Mouse (Mus musculus) thymus, adult 2 months (tissue): ENCODE results near the gene F11r.

Experiments
- CTCF ChIP-seq: fragments of 200-500 bp; IDR thresholded peaks from 2 replicates; pipeline ENCODE4 v1.5.1; 2012; ENCODE audit warnings: mild to moderate bottlenecking, control low read depth, low read length, moderate library complexity, borderline replicate concordance; ENCODE audit not compliant: control insufficient read depth, poor library complexity, insufficient read depth; ENCODE audit errors: extremely low read depth
- POLR2A ChIP-seq: fragments of 200-500 bp; IDR thresholded peaks from 2 replicates; pipeline ENCODE4 v1.6.1; 2012; ENCODE audit warnings: mild to moderate bottlenecking, low read length, control low read depth, moderate library complexity; ENCODE audit not compliant: control insufficient read depth, poor library complexity, insufficient read depth; ENCODE audit errors: extremely low read depth

GRCm38 (mm10) chr1:171466565-171466964 is 29.2 kb downstream of the F11r start:
- TF ChIP-seq POLR2A (no peak), CTCF (no peak)
